Mouse (Mus musculus): ENCODE data around the gene Serinc2.

DNA sequence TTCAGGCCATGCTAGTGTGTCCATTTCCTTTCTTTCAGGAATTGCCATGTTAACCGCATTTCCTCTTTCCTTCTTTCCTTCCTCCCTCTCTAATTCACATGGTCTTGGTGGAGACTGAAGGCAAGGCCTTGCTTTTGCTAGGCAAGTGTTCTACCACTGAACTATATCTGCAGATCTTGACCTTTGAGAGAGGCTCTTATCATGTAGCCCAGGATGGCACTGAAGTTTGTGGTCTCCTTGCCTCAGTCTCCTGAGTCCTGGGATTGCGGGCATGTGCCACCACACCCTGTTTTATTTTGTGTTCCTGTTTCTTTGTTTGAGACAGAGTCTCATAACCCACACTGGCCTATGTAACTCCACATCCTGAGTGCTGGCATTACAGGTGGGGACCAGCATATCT, 67.1 kb downstream of the Serinc2 start:
- TF ChIP-seq CTCF (conservative IDR thresholded peaks at IDR 0.05 in 1 of 2, IDR thresholded peaks at IDR 0.05 in 1 of 2; ENCODE audit: low read depth in 2 of 2, low read length in 2 of 2) (no peak), E2F4 (IDR thresholded peaks at IDR 0.05; ENCODE audit: insufficient replicate concordance, low read depth, low read length) (no peak), ZC3H11A (IDR thresholded peaks at IDR 0.05; ENCODE audit: low read depth, low read length) (no peak)
